Mouse (Mus musculus): Measurements from ENCODE around the gene Vps37d.

GRCm38 (mm10) chr5:135076931-135077505 is 1.0 kb downstream of the Vps37d start:
- TF ChIP-seq CTCF (IDR thresholded peaks at IDR 0.05; ENCODE audit: borderline replicate concordance, insufficient read depth, low read depth, low read length): no peak
- TF ChIP-seq POLR2A (IDR thresholded peaks at IDR 0.05; ENCODE audit: borderline replicate concordance, insufficient read depth, low read length): no peak

Data from cerebellum, adult 2 months (tissue).